Mouse (Mus musculus): ENCODE measurements around the gene Slc9a8.

DNA sequence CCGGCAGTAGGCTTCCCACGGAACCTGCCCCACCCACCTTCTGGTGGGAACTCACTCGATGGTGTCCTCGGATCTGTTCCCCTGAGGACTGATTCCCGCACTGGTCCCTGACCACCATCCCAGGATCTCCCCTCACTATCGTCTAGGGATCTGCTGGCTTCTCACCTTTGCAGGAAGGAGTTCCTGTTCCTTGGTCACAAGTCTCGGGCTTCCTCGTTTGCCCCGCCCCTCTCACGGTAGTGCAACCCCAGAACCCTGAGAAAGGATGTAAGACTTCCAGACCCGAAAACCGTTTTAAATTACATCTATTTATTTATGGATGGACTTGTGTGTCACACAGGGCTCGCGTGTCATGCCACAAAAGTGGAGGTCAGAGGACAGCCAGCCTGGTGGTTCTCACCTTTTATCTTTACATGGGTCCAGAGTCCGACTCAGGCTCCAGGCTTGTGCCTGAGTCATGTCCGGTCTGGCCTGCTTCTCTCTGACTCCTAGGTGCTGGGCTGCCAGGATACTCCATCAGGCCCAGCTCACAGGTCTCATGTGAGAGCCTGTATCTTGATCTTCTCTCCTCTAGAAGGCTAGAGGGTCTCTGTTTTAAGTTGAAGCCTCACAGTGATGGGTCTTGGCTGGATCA is 14.1 kb upstream of the Slc9a8 start:
- TF ChIP-seq CTCF (IDR thresholded peaks at IDR 0.05) (no peak), POLR2A (IDR thresholded peaks at IDR 0.05; ENCODE audit: insufficient read depth, low read depth, low read length) (no peak)

Data from heart, adult 2 months (tissue).